Mouse (Mus musculus): ENCODE data around the gene Alg5.

The Alg5 gene

GRCm38 (mm10) chr3:54737317-54737716 is 2.0 kb downstream of the Alg5 start:
- DNase-seq (ENCODE audit: low read depth, low spot score), result no peak

GRCm38 (mm10) chr3:54741965-54742364 is 6.6 kb downstream of the Alg5 start:
- DNase-seq (ENCODE audit: low read depth, low spot score), result no peak

- peak; percentile 36 for DNase-seq (ENCODE audit: low read depth, low spot score)
Measured at GRCm38 (mm10) chr3:54745799-54746198, 10.5 kb downstream of the Alg5 start.

GRCm38 (mm10) chr3:54753411-54753810 is 18.1 kb downstream of the Alg5 start:
- no peak for DNase-seq (ENCODE audit: low read depth, low spot score)

GRCm38 (mm10) chr3:54755145-54756041 is 20.1 kb downstream of the Alg5 start, which contains the start of gene Smad9:
Smad9 (plus strand) TSS chr3:54755582.
- no peak for DNase-seq (ENCODE audit: low read depth, low spot score)

GRCm38 (mm10) chr3:54756058-54756457 is 20.7 kb downstream of the Alg5 start:
- no peak for DNase-seq (ENCODE audit: low read depth, low spot score)

GRCm38 (mm10) chr3:54757446-54757845 is 22.1 kb downstream of the Alg5 start:
- no peak for DNase-seq (ENCODE audit: low read depth, low spot score)

GRCm38 (mm10) chr3:54759211-54759610 is 23.9 kb downstream of the Alg5 start:
- no peak for DNase-seq (ENCODE audit: low read depth, low spot score)

GRCm38 (mm10) chr3:54760321-54761115 is 25.2 kb downstream of the Alg5 start:
- no peak for DNase-seq (ENCODE audit: low read depth, low spot score)

- DNase-seq (ENCODE audit: low read depth, low spot score), result no peak
Measured at GRCm38 (mm10) chr3:54761258-54761657, 25.9 kb downstream of the Alg5 start.

- no peak for DNase-seq (ENCODE audit: low read depth, low spot score)
Measured at GRCm38 (mm10) chr3:54764418-54764817, 29.1 kb downstream of the Alg5 start.

GRCm38 (mm10) chr3:54765521-54765920 is 30.2 kb downstream of the Alg5 start:
- peak; percentile 40 for DNase-seq (ENCODE audit: low read depth, low spot score)

- no peak for DNase-seq (ENCODE audit: low read depth, low spot score)
Measured at GRCm38 (mm10) chr3:54766034-54766433, 30.7 kb downstream of the Alg5 start.

- no peak for DNase-seq (ENCODE audit: low read depth, low spot score)
Measured at GRCm38 (mm10) chr3:54766811-54767210, 31.5 kb downstream of the Alg5 start.

- no peak for DNase-seq (ENCODE audit: low read depth, low spot score)
Measured at GRCm38 (mm10) chr3:54768592-54768991, 33.3 kb downstream of the Alg5 start.

GRCm38 (mm10) chr3:54769349-54770275 is 34.3 kb downstream of the Alg5 start:
- no peak for DNase-seq (ENCODE audit: low read depth, low spot score)

GRCm38 (mm10) chr3:54773613-54774012 is 38.3 kb downstream of the Alg5 start:
- DNase-seq (ENCODE audit: low read depth, low spot score), result peak; percentile 15

- DNase-seq (ENCODE audit: low read depth, low spot score), result no peak
Measured at GRCm38 (mm10) chr3:54775989-54776631, 40.8 kb downstream of the Alg5 start.

- DNase-seq (ENCODE audit: low read depth, low spot score), result no peak
Measured at GRCm38 (mm10) chr3:54790601-54791000, 55.3 kb downstream of the Alg5 start.

GRCm38 (mm10) chr3:54791822-54792677 is 56.7 kb downstream of the Alg5 start:
- DNase-seq (ENCODE audit: low read depth, low spot score), result no peak

All from CD4-positive, CD25-positive, alpha-beta regulatory T cell, adult 2 months (primary cell).